Mouse (Mus musculus): ENCODE results near the gene Spats2l.
A peak's percentile ranks its signal among the peaks of the same experiment; 100 is the strongest.

The Spats2l gene

DNA sequence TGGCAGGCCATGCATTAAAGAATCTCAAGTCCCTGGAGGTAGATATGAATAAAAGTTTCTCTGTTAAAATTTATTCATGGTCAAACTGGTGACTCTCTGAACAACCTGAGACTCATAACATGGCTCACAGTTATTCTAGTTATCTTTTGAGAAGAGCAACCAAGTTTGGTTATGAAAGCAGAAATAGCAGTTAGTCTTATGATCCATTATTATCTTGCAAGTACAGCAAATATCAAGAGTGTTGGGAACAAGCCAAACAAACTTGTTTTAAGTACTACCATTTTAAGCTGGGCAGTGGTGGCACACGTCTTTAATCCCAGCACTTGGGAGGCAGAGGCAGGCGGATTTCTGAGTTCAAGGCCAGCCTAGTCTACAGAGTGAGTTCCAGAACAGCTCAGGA lies 217.3 kb downstream of the Spats2l start:
- DNase-seq = no peak

DNA sequence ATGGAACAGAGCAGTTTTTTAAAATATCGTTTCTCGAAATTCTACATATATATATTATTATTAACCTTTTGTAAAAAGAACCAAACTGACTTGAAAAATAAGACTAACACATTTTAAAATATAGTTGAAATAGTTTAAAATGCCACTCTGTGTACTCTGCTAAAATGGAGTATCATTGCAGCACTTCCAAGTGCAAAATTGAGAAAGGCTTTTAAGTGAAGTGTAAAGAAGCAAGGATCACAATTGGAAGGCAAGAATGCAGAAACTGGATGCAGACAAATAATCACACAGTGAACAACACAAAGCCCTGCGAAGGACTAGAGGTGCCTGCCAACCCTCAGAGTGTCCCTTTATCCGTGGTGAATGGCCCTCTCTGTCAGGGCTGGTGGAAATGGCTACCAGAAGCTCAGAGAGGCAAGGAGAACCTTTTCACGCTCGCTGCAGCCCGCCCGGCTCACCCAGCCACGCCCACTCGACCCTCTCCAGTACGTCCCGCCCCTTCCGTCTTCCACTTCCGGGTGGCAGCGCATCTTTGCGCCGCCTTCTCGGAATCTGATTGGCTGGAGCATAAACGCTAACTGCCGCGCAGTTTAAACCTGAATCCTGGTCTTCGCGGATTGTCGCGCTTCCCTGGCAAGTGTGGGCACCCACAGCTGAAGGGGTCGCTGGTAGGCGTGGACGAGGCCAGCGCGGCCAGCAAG lies 221.6 kb downstream of the Spats2l start, which contains the start of gene Sgo2a:
Gene Sgo2a, plus strand, starts transcription at position 540 of the 701 bp plus-strand sequence.
- peak; percentile 93 for DNase-seq

DNA sequence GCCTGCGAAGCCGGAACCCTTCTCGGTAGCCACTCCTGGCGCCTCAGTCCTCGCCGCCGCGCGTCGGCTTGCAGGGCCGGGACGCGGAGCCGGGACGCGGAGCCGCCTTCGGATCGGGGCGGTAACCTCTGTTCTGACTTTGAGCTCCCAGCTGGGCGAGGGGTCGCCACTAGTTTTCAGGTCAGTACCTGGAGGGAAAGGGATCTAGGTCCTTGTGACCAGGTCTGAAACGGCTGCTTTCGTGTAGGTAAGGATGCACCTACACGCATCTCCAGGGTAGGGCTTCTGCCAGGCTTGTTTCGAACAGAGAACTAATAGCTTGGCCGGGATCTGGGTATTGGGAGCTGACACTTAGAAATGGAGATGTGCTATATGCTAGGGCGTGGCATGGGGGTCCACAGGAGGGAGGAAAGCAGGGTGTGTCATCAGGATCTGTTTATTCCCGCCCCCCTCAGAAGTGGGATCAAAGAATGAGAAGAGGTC lies 222.2 kb downstream of the Spats2l start:
- DNase-seq = no peak
